Mouse (Mus musculus): Measurements from ENCODE around the gene Acvr2b. TPM values are rescaled to one million over a fixed set of nuclear protein-coding genes. Genes with fewer than 3 reads are reported as not detected.

Gene Acvr2b
- polyA plus RNA-seq, 2 experiments = 7.9 to 18.9 TPM

DNA sequence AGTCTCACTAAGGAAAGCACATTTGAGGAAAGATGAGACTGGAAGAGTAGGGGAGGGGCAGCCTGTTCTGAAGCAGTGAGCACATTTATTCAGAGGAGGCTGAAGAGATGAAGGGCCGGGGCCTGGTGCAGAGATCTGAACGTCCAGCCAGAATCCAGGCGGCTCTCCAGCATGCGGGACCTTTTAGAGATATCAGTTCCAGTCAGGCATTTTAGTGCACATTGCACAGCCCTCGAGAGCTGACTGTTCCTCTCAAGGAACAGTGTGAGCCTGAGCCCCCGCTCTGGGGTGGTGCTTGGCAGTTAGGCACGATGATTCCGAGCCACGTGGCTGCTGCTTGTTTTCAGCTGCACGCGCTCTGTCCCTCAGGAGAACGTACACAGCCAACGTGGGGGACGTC, 55.2 kb downstream of the Acvr2b start:
- Histone ChIP-seq H3K36me3 (ENCODE audit: control insufficient read depth, insufficient read depth, low read length) (peaks cover 44% of the 10 kb centered on the region), H3K4me2 (replicated peaks; ENCODE audit: low read depth, low read length, severe bottlenecking) (no peak overlapping the region), H3K27me3 (ENCODE audit: control insufficient read depth, insufficient read depth, low read length) (no peaks in the 10 kb centered on the region), H3K9ac (ENCODE audit: low read depth, low read length, severe bottlenecking) (no peak overlapping the region), H3K9me3 (ENCODE audit: control insufficient read depth, low read length) (no peaks in the 10 kb centered on the region), H3K4me3 (replicated peaks; ENCODE audit: low read length) (no peak overlapping the region), H3K27ac (replicated peaks; ENCODE audit: low read depth, low read length) (no peak overlapping the region), H3K4me1 (ENCODE audit: control insufficient read depth, insufficient read depth, low read length) (no peaks in the 10 kb centered on the region)
- 82% methylated on average over 14 of the region's 14 CpGs for WGBS
- DNase-seq (ENCODE audit: low spot score) (no peak), ATAC-seq (ENCODE audit: low FRiP score, low read depth) (no peak)
- TF ChIP-seq POLR2A (IDR thresholded peaks at IDR 0.05; ENCODE audit: borderline replicate concordance, extremely low read depth, insufficient read depth, insufficient read length) = no peak

DNA sequence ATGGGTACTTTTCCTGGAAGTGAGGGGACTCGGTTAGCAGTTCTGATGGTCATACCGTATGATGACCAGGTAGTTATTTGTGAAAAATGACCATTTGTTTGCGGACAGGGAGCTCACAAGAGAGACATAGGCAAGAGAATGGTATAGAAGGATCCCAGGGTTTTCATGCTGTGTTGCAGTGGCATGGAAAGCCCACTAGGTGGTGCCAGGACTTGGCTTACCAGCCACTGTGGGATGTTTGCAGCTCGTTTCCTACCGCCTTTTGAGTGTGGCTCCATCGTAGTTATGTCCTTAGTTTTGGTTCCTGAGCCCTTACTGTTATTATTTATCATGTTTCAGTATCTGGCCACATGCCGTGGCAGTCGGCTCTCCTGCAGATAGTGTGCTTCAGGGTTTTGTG, 58.5 kb downstream of the Acvr2b start:
- 51% methylated on average over 8 of the region's 8 CpGs for WGBS
- Histone ChIP-seq H3K4me3 (replicated peaks; ENCODE audit: low read length) (no peak overlapping the region), H3K9me3 (ENCODE audit: control insufficient read depth, low read length) (no peaks in the 10 kb centered on the region), H3K27ac (replicated peaks; ENCODE audit: low read depth, low read length) (no peak overlapping the region), H3K4me1 (ENCODE audit: control insufficient read depth, insufficient read depth, low read length) (no peaks in the 10 kb centered on the region), H3K9ac (ENCODE audit: low read depth, low read length, severe bottlenecking) (no peak overlapping the region), H3K27me3 (ENCODE audit: control insufficient read depth, insufficient read depth, low read length) (no peaks in the 10 kb centered on the region), H3K4me2 (replicated peaks; ENCODE audit: low read depth, low read length, severe bottlenecking) (no peak overlapping the region), H3K36me3 (ENCODE audit: control insufficient read depth, insufficient read depth, low read length) (peaks cover 54% of the 10 kb centered on the region)
- no peak for TF ChIP-seq POLR2A (IDR thresholded peaks at IDR 0.05; ENCODE audit: borderline replicate concordance, extremely low read depth, insufficient read depth, insufficient read length)
- peak; percentile 70 for DNase-seq (ENCODE audit: low spot score)
- ATAC-seq (ENCODE audit: low FRiP score, low read depth) = no peak

DNA sequence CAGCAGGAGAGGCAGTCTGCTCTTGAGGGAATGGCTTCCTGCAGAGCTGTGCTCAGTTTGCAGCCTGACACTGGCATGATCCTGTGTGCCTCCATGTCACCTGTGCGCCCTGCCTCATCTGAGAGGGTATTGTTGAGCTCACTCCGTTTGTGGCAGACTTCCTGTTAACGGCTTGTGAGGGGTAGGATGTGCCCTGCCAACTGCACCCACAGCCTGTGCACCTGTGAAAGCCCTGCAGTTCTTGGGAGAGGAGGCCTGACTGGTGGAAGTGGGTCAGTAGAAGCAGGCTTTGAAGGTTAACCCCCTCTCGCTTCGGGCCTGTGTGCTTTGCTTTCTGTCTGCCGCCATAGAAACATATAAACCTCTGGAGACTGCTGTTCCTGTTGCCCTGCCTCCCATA, 63.1 kb downstream of the Acvr2b start:
- Histone ChIP-seq H3K27me3 (ENCODE audit: control insufficient read depth, insufficient read depth, low read length) (no peaks in the 10 kb centered on the region), H3K9me3 (ENCODE audit: control insufficient read depth, low read length) (no peaks in the 10 kb centered on the region), H3K4me3 (replicated peaks; ENCODE audit: low read length) (no peak overlapping the region), H3K27ac (replicated peaks; ENCODE audit: low read depth, low read length) (no peak overlapping the region), H3K9ac (ENCODE audit: low read depth, low read length, severe bottlenecking) (no peak overlapping the region), H3K36me3 (ENCODE audit: control insufficient read depth, insufficient read depth, low read length) (peaks cover 58% of the 10 kb centered on the region), H3K4me2 (replicated peaks; ENCODE audit: low read depth, low read length, severe bottlenecking) (no peak overlapping the region), H3K4me1 (ENCODE audit: control insufficient read depth, insufficient read depth, low read length) (no peaks in the 10 kb centered on the region)
- DNase-seq (ENCODE audit: low spot score) (no peak), ATAC-seq (ENCODE audit: low FRiP score, low read depth) (no peak)
- WGBS = 88% methylated on average over 6 of the region's 6 CpGs
- TF ChIP-seq POLR2A (IDR thresholded peaks at IDR 0.05; ENCODE audit: borderline replicate concordance, extremely low read depth, insufficient read depth, insufficient read length) = no peak

DNA sequence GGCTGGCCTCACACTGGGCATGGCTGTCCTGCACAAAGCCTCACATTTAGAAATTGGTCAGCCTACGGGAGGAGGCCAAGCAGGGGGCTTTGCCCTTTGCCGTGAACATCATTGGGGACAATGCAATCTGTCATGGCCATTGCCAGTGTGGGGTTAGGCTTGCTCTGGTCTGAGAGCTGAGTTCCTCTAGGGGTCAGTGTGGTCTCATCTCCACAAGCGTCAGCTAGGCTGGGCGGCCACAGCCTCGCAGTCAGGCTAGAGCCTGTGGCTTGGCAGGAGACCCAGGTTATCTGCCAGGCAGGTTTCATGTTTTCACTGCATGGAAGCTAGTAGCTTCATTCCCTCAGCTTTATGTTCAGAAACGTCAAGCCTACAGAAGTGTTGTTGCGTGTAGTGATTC, 63.7 kb downstream of the Acvr2b start:
- no peaks in the 10 kb centered on the region for H3K27me3 ChIP-seq (ENCODE audit: control insufficient read depth, insufficient read depth, low read length)
- no peaks in the 10 kb centered on the region for H3K4me1 ChIP-seq (ENCODE audit: control insufficient read depth, insufficient read depth, low read length)
- no peak for TF ChIP-seq POLR2A (IDR thresholded peaks at IDR 0.05; ENCODE audit: borderline replicate concordance, extremely low read depth, insufficient read depth, insufficient read length)
- H3K27ac ChIP-seq (replicated peaks; ENCODE audit: low read depth, low read length) = no peak overlapping the region
- H3K4me2 ChIP-seq (replicated peaks; ENCODE audit: low read depth, low read length, severe bottlenecking) = no peak overlapping the region
- no peak for ATAC-seq (ENCODE audit: low FRiP score, low read depth)
- peaks cover 61% of the 10 kb centered on the region for H3K36me3 ChIP-seq (ENCODE audit: control insufficient read depth, insufficient read depth, low read length)
- no peak overlapping the region for H3K9ac ChIP-seq (ENCODE audit: low read depth, low read length, severe bottlenecking)
- 74% methylated on average over 7 of the region's 7 CpGs for WGBS
- H3K9me3 ChIP-seq (ENCODE audit: control insufficient read depth, low read length) = no peaks in the 10 kb centered on the region
- no peak overlapping the region for H3K4me3 ChIP-seq (replicated peaks; ENCODE audit: low read length)
- DNase-seq (ENCODE audit: low spot score) = peak; percentile 45

DNA sequence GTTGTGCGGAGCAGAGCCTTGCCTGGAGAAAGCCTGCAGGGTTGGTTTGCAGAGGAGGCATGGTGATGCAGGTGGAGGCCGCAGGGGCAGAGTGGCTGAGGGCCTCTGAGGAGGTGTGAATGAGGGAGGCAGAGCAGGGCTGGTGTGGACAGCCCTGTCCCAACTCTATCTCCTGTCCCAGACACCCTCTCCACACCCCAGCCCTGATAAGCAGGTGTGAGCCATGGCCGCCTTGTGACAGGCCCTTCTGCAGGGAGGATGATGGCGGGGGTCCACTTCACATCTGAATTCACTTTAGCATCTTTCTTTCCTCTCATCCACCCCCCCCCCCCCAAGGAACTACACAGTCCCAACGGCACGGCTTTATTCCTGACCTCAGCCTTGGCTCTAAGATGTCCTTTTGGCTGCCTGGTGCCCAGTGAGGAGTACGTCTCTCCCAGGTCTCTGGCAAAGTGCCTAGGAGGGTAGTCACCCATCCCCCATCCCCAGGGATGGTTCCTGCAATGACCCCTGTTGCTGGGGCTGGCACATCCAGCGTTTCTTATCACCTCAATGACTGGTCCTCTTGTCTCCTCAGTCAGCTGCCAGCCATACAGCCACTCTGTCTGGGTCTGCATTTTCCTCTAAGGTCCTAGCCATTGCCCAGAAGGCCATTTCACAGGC, 67.9 kb downstream of the Acvr2b start:
- Histone ChIP-seq H3K27ac (replicated peaks; ENCODE audit: low read depth, low read length) (no peak overlapping the region), H3K4me3 (replicated peaks; ENCODE audit: low read length) (no peak overlapping the region), H3K4me1 (ENCODE audit: control insufficient read depth, insufficient read depth, low read length) (no peaks in the 10 kb centered on the region), H3K36me3 (ENCODE audit: control insufficient read depth, insufficient read depth, low read length) (peaks cover 29% of the 10 kb centered on the region), H3K9me3 (ENCODE audit: control insufficient read depth, low read length) (no peaks in the 10 kb centered on the region), H3K4me2 (replicated peaks; ENCODE audit: low read depth, low read length, severe bottlenecking) (no peak overlapping the region), H3K27me3 (ENCODE audit: control insufficient read depth, insufficient read depth, low read length) (no peaks in the 10 kb centered on the region), H3K9ac (ENCODE audit: low read depth, low read length, severe bottlenecking) (no peak overlapping the region)
- ATAC-seq (ENCODE audit: low FRiP score, low read depth) = no peak
- 67% methylated on average over 8 of the region's 8 CpGs for WGBS
- no peak for DNase-seq (ENCODE audit: low spot score)
- no peak for TF ChIP-seq POLR2A (IDR thresholded peaks at IDR 0.05; ENCODE audit: borderline replicate concordance, extremely low read depth, insufficient read depth, insufficient read length)
